Mouse (Mus musculus) midbrain, postnatal 0 days (tissue): ENCODE data around the gene Sorl1. TPM values are rescaled to one million over a fixed set of nuclear protein-coding genes. Genes with fewer than 3 reads are reported as not detected.
"Not testable (repeated sequence)": the region's sequence is repeated elsewhere in the genome, so short reads cannot be mapped to it uniquely, and the experiment has no call there.

ENCODE experiments used
- ATAC-seq: fragments of 200-750 bp; cut with Nextera tagmentation; 2 replicates; pipeline ENCODE4 v1.8.0; 2017; ENCODE audit warnings: moderate number of reproducible peaks, mild to moderate bottlenecking, moderate TSS enrichment, moderate library complexity; ENCODE audit not compliant: low FRiP score
- DNase-seq: peaks from one replicate; pipeline ENCODE4 v3.0.0-alpha.2; 2015; ENCODE audit warnings: low spot score
- H3K27ac ChIP-seq: fragments of 300-500 bp; sonication (generic); 2 replicates; pipeline ENCODE4 v1.5.1; 2014; ENCODE audit warnings: low read depth, mild to moderate bottlenecking, low read length, mixed read lengths
- H3K27me3 ChIP-seq: fragments of 300-500 bp; sonication (generic); 2 replicates; pipeline ENCODE4 v1.6.1; 2014; ENCODE audit warnings: low read length, control low read depth, mixed read lengths; ENCODE audit not compliant: insufficient read depth
- H3K36me3 ChIP-seq: fragments of 300-500 bp; sonication (generic); 2 replicates; pipeline ENCODE4 v1.6.1; 2014; ENCODE audit warnings: low read length, control low read depth, mixed read lengths; ENCODE audit not compliant: insufficient read depth
- H3K4me1 ChIP-seq: fragments of 300-500 bp; sonication (generic); 2 replicates; pipeline ENCODE4 v1.6.1; 2014; ENCODE audit warnings: mild to moderate bottlenecking, control low read depth, antibody characterized with exemption, low read length, mixed read lengths; ENCODE audit not compliant: insufficient read depth
- H3K4me2 ChIP-seq: fragments of 300-500 bp; sonication (generic); 2 replicates; pipeline ENCODE4 v1.6.1; 2014; ENCODE audit warnings: low read depth, mild to moderate bottlenecking, low read length, mixed read lengths; ENCODE audit not compliant: poor library complexity, severe bottlenecking
- H3K4me3 ChIP-seq: fragments of 300-500 bp; sonication (generic); 2 replicates; pipeline ENCODE4 v1.5.1; 2014; ENCODE audit warnings: low read depth, mild to moderate bottlenecking, low read length, moderate library complexity
- H3K9ac ChIP-seq: fragments of 300-500 bp; sonication (generic); replicated peaks from 2 replicates; pipeline ENCODE4 v1.6.1; 2014; ENCODE audit warnings: mild to moderate bottlenecking, low read length, moderate library complexity, mixed read lengths; ENCODE audit not compliant: poor library complexity, severe bottlenecking
- H3K9me3 ChIP-seq: fragments of 300-500 bp; sonication (generic); 2 replicates; pipeline ENCODE4 v1.6.1; 2016; ENCODE audit warnings: low read length, control low read depth
- CTCF ChIP-seq: IDR thresholded peaks from 2 replicates; pipeline ENCODE4 v1.5.1; 2016; ENCODE audit warnings: antibody characterized with exemption, mild to moderate bottlenecking
- WGBS: fragments of 180-500 bp; shearing (Covaris S2); extraction: QIAGEN DNeasy Blood & Tissue Kit; methylation state at CpG from one replicate; pipeline ENCODE4 v1.1.7; 2014; 5-methylcytosine and 5-hydroxymethylcytosine counted together
- polyA plus RNA-seq: library from polyadenylated mRNA; unstranded; fragments of >200 nt; fragmentation: Nextera tagmentation; extraction: Ambion mirVana; gene quantifications from 2 replicates; pipeline ENCODE4 v1.2.1, GENCODE M21; 2015
- total RNA-seq: library from RNA; depleted of rRNA; stranded (reverse); fragments of >200 nt; gene quantifications from 2 replicates; pipeline ENCODE4 v1.2.3, GENCODE M21; 2014

Sorl1 gene
- total and polyA plus RNA-seq, 2 experiments from 2014 or later = 7.1 to 24.8 TPM

GRCm38 (mm10) chr9:42063391-42063790 lies 60.7 kb downstream of the Sorl1 start:
- no peak for DNase-seq
- Histone ChIP-seq H3K27me3 (no peaks in the 10 kb centered on the region), H3K4me3 (no peak overlapping the region), H3K4me1 (0 out of 2 replicates have a peak, but pooled peaks cover 3% of the 10 kb centered on the region), H3K27ac (no peak overlapping the region), H3K9ac (no peak overlapping the region), H3K36me3 (no peaks in the 10 kb centered on the region), H3K9me3 (no peaks in the 10 kb centered on the region), H3K4me2 (no peak overlapping the region)
- no peak for TF ChIP-seq CTCF
- 81% methylated on average over 4 of the region's 4 CpGs for WGBS
- ATAC-seq = no peak

DNA sequence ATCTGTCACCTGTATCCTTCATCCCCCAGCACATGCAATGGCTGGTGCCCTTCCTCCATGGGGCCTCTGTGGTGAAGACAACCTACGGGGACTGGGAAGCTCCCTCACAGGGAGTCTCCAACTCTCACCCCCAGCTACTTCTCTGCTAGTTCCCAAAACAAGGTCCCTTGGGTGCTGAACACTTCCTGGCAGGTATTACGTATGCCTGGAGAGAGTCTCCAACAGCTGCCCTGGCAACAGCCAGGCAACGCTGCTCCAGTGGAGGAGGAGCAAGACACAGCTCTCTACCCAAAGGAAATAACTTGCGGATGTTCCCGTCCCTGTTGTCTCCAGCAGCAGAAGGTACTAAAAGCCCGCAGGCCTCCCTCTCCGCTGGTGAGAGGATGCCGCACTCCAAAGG lies 61.8 kb downstream of the Sorl1 start:
- H3K4me2 ChIP-seq = no peak overlapping the region
- H3K36me3 ChIP-seq = no peaks in the 10 kb centered on the region
- H3K27ac ChIP-seq = no peak overlapping the region
- H3K27me3 ChIP-seq = no peaks in the 10 kb centered on the region
- no peak overlapping the region for H3K9ac ChIP-seq
- no peak overlapping the region for H3K4me3 ChIP-seq
- DNase-seq (no peak), ATAC-seq (no peak)
- no peaks in the 10 kb centered on the region for H3K9me3 ChIP-seq
- TF ChIP-seq CTCF = no peak
- 0 out of 2 replicates have a peak, but pooled peaks cover under 1% of the 10 kb centered on the region for H3K4me1 ChIP-seq
- WGBS = 70% methylated on average over 8 of the region's 8 CpGs

DNA sequence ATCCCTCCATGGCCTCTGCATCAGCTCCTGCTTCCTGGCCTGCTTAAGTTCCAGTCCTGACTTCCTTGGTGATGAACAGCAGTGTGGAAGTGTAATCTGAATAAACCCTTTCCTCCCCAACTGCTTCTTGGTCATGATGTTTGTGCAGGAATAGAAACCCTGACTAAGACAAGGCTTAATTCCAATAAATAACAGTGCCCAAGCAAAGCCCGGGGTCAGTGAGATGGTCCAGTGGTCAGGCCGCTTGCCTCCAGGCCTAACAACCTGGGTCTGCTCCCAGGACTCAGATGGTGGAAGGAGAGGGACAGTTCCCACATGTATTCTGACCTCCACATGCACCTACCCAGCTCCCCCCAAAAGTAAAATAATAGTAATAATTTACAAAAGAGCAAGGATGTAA lies 65.1 kb downstream of the Sorl1 start:
- H3K4me1 ChIP-seq, H3K9ac ChIP-seq, H3K36me3 ChIP-seq, H3K4me3 ChIP-seq, H3K4me2 ChIP-seq, H3K9me3 ChIP-seq, ATAC-seq, H3K27ac ChIP-seq, DNase-seq, H3K27me3 ChIP-seq: not testable (repeated sequence)
- 92% methylated on average over 2 of the region's 2 CpGs for WGBS

- DNase-seq (no peak), ATAC-seq (no peak)
- H3K36me3 ChIP-seq = no peaks in the 10 kb centered on the region
- no peak overlapping the region for H3K4me2 ChIP-seq
- no peaks in the 10 kb centered on the region; the same call in 1 of the 2 replicates for H3K4me1 ChIP-seq
- no peak overlapping the region for H3K9ac ChIP-seq
- no peak for TF ChIP-seq CTCF
- H3K9me3 ChIP-seq = no peaks in the 10 kb centered on the region
- no peaks in the 10 kb centered on the region for H3K27me3 ChIP-seq
- no peak overlapping the region for H3K27ac ChIP-seq
- no peak overlapping the region for H3K4me3 ChIP-seq
- 88% methylated on average over 5 of the region's 5 CpGs for WGBS
These were observed 67.5 kb downstream of the Sorl1 start for GRCm38 (mm10) chr9:42056591-42056990.

GRCm38 (mm10) chr9:42055378-42055777 lies 68.7 kb downstream of the Sorl1 start:
- H3K9me3 ChIP-seq = no peaks in the 10 kb centered on the region
- no peak overlapping the region for H3K9ac ChIP-seq
- ATAC-seq (0 out of 2 replicates have a peak, but pooled peaks have one; percentile 20), DNase-seq (no peak)
- H3K27ac ChIP-seq = no peak overlapping the region; the same call in 1 of the 2 replicates
- no peaks in the 10 kb centered on the region; the same call in 1 of the 2 replicates for H3K4me1 ChIP-seq
- no peak overlapping the region for H3K4me2 ChIP-seq
- no peak for TF ChIP-seq CTCF
- 0 out of 2 replicates have a peak, but pooled peaks cover 4% of the 10 kb centered on the region for H3K36me3 ChIP-seq
- no peak overlapping the region for H3K4me3 ChIP-seq
- no peaks in the 10 kb centered on the region for H3K27me3 ChIP-seq
- WGBS = 82% methylated on average over 4 of the region's 4 CpGs

DNA sequence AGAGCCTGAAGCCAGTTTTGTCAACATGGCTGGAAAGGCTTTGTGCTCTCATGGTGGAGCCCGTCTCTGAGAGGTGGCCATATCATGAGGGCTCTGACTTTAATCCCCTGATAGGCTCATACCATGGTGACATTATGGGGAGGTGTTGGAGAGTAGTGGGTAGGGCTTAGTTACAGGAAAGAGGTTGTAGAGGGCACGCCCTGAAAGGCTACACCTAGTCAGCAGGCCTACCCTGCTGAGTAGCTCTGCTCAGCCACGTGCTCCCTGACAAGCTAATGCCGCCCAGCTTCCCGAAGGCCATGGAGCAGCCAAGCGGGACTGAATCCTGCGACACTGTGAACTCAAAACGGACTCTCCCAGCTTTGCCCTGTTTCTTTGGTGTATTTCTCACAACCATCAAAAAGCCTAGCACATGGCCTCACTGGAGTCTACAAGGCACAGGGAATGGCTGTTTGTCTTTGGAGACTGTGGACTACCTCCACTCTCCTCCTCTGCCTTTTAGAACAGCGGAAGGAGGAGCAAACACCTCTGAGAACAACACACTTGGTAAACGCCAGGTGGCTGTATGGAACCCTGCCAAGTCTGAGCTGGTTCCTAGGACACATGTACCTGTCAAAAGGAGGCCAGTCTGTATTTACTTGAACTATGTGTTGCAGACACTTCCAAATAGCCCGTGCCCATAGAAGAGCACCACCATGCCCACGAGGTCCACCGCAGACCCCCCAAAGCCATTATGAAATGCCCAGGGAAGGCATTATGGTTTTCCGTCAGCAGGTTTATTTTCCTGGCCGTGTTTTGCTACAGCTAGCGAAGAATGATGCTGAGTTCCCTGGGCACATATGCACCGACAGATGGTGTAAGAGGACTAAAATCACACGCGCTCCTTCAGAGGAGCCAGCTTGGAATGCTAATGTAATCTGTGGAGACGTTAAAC lies 69.5 kb downstream of the Sorl1 start:
- H3K4me3 ChIP-seq = no peak overlapping the region
- H3K27me3 ChIP-seq = no peaks in the 10 kb centered on the region
- no peak overlapping the region for H3K4me2 ChIP-seq
- peak; percentile 76 for TF ChIP-seq CTCF
- H3K9ac ChIP-seq = no peak overlapping the region
- DNase-seq (peak; percentile 88), ATAC-seq (peak; percentile 66; the same call in 1 of the 2 replicates)
- WGBS = 61% methylated on average over 20 of the region's 20 CpGs
- no peaks in the 10 kb centered on the region for H3K9me3 ChIP-seq
- no peaks in the 10 kb centered on the region; the same call in 1 of the 2 replicates for H3K4me1 ChIP-seq
- 0 out of 2 replicates have a peak, but pooled peaks cover 4% of the 10 kb centered on the region for H3K36me3 ChIP-seq
- H3K27ac ChIP-seq = peak overlapping the region; percentile 43; the same call in 1 of the 2 replicates
